Mouse (Mus musculus): ENCODE results near the gene Efcab2.

The Efcab2 gene

DNA sequence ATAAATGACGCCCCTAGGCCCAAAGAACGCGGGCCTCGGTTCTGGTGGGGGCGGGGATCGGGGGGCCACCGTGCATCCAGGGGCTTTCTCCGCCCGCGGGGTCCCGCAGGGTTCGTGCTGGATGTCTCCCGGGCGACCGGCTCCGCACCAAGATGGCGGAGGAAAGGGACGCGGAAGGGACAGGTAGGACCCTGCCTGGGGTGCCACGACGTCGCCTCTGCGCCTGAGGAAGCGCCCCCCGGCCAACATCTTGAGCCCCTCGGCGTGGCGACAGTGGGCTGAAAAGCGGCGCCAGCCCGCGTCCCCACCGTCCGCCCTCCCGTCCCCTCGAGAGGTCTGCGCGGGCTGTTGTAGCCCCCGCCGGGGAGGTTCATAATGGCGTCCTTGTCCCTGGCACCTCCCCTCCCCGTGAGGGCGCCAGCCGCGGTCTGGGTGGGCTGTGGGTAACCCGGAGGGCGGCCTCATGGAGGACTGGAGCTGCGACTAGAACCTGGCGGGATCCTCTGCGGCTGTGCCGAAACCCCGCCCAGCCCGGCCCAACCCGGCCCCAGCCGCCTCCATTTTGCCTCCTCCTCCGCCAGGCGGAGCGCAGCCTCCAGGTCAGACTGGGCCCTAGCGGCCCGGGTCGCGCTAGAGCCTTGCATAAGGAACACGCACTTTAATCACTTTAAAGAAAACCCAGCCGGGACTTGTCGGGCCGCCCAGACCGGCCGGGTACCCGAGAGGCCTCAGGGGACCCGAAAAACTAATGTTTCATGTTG, at the start of gene Efcab2:
TSS of gene Efcab2 (plus strand) at position 135 of the 761 bp plus-strand sequence.
- in situ Hi-C loops (cut with MboI, MseI) = loop anchor here (5.0 to 10.0 kb wide), 2 partner anchors 74 to 91 kb away; partner anchors contain the start of gene Cox20

DNA sequence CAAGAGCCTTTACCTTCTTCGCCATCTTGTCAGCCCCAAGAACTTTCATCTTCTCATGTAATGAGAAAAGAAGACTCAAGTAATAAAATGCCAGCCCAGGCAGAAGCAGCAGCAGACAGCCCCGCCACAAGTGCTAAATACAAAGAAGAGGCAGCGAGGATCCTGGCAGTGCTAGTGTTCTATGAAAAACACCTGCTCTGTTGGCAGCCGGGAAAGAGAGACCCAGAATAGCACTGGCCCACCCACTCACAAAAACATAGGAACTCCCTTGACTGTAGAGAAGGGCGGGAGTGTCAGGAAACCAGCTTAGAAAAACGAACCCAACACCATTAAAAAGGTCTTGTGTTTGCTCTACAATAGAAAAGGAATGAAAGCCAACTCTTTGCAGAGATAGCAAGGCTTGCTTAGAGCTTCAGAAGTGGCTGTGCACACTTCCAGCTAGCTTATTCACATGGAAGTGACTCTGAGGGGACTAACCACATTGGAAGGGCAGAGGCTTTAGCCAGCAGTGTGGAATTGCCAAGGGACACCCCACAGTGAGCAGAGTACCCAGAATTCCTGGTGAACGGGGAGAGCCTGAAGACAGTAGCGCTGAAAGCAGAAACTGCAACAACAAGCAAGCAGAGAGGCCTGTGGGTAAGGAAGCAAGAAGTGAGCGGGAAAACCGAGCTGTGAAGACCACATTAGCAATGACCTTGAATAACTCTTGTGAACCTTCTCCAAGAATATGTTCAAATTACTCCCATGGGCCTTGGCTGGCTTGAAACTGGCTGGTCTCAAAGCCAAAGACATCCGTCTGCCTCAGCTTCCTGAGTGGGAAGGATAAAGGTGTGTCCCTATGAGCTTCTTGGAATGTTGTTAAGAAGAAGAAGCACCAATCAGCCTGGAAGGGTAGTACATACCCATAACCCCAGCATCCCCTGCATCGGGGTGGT, 47.8 kb upstream of the Efcab2 start:
- in situ Hi-C loops (cut with MboI, MseI) = loop anchor here (10.0 kb wide), 2 partner anchors 63 to 1093 kb away; no protein-coding TSS in a partner anchor

DNA sequence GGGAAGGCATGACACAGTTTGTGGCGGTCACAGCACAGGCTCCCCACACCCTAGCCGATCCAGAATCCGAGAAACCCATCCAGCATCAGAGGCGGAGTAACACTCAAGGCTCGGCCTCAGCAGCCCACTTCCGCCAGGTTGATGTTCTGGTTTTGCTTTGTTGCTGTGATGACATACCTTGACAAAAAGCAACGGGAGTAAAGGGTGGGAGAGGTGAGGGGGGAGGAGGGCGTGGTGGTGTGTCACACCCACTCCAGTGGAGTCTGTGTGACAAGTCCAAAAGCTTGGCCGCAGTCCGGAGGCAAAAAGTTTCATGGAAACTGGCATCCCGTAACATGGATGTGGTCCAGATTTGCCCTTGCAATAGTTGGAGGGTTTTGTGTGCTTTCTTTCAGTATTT, 45.6 kb upstream of the Efcab2 start:
- in situ Hi-C loops (cut with MboI, MseI) = loop anchor here (10.0 kb wide), 1 partner anchor 95 kb away; no protein-coding TSS in a partner anchor

DNA sequence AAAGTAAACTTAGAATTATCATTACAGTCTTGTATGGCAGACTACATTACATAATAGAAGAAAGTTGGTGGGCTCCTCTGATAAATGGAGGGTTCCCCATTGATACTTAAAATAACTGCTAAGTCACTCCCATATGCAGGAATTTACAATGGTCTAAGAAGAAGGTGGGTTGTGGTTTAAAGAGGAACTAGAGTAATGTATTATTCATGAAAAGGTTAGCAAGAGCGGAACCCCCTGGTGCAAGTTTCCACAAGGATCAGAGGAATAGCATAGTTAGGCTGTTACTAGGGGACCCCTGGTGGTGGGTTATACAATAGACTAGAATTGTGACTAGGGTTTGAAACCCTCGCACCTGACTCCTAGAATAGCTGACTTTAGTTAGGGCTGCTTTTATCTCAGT, 45.2 kb upstream of the Efcab2 start:
- in situ Hi-C loops (cut with MboI, MseI) = loop anchor here (10.0 kb wide), 1 partner anchor 94 kb away; no protein-coding TSS in a partner anchor

DNA sequence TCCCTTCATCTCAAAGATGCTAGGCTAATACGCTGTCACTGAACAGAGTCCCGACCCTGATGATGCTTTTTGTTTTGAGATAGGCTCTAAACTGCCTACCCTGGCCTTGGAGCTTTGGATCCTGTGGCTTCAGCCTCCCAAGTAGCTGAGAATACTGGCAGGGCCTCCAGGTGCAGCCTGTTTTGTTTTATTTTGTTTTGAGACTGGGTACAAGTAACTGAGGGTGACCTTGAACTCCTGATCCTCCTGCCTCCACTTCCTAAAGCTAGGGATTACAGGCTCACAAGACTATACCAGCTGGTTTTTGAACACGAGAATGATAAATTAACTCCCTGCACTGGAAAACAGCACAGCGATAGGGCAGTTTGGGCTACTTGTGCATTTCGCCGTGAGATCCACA, 40.7 kb upstream of the Efcab2 start:
- in situ Hi-C loops (cut with MboI, MseI) = loop anchor here (5.0 to 10.0 kb wide), 2 partner anchors 48 to 90 kb away; partner anchors contain the start of gene Cox20

DNA sequence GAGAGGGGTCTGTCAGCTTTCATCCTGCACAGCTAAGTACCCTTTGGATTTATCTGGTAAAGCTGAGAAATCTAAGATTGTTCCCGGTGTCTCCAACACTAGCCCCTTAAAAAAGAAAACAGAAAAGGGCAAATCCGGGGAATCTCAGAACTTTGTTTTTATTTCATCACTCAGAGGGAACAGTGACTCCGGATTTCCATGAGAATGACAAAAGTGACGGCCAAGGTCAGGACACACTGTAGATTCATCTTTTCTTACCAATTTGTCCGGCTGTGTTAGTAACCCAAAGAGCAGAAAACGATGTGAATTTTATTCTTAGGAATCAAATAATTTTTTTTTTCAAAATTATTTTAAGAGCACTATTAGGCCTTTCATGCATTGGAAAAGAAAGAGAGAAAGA, 37.8 kb upstream of the Efcab2 start:
- in situ Hi-C loops (cut with MboI, MseI) = loop anchor here (5.0 to 10.0 kb wide), 2 partner anchors 51 to 87 kb away; partner anchors contain the start of gene Cox20

DNA sequence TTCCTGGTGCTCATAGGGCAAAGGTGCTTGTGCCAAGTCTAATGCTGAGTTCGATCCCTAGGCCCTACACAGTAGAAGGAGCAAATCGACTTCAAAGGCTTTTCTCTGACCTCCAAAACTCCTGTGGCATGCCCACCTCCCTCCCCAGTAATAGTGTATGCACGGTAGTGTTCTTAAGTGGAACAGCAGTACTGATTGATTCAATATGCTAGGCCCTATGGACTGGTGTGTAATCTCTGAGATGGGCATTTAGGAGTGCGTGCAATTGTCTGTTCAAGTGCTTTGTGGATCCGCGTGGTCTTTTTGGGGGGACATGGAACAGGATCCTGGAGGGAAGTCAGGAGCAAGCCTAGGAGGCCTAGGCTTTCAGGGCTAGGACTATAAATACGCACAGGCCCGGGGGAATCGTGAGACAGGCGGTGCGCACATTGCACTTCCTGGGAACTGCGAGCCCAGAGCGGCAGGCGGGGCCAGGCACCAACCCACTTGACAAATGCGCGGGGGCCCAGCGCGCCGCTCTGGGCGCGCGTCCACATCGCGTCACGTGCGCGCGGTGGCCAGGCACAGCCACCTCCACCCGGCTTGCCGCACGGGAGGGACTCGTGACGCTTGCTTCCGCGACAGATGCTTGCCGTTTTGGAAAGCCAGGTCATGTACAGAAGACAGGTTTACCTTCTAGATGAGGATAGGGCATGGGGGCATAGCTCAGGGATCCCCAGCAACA, 37.2 kb upstream of the Efcab2 start:
- in situ Hi-C loops (cut with MboI, MseI) = loop anchor here (5.0 to 10.0 kb wide), 2 partner anchors 51 to 86 kb away; partner anchors contain the start of gene Cox20

DNA sequence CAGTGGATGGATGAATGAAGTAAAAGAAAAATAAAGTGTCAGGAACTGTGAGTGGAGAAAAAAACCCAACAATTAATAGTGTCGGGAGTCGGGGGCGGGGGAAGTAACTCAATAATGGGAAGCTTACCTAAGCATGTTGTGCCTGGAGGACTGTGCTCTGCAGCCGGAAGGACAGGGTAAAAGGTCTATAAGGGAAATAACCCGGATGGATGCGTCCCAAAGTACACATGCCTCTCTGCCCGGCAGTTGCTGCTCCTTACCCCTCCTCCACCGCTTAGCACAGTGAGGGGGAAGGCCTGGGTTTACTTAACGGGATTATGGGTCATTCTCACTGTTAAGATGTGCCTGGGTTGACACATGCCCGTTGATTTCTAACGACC, 36.6 kb upstream of the Efcab2 start:
- in situ Hi-C loops (cut with MboI, MseI) = loop anchor here (5.0 to 10.0 kb wide), 2 partner anchors 52 to 86 kb away; partner anchors contain the start of gene Cox20

DNA sequence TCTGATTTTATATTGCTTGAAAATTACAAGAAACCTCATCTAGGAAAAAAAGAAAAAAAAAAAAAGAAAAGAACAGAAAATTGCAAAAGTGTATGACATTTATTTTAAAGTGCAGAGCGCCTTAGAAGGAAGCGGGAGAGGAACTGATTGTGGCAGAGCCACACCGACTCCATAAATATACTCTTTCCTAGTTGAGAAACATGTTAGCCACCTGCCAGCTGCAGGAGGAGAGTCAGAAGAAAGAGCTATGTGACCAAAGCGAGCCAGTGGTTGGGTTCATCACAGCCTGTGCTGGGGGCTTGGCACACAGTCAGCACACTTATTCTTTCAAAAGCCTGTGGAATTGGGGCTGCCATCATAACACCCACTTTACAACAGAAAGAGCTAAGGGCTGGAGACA, 33.2 kb upstream of the Efcab2 start:
- in situ Hi-C loops (cut with MboI, MseI) = no loop called here

DNA sequence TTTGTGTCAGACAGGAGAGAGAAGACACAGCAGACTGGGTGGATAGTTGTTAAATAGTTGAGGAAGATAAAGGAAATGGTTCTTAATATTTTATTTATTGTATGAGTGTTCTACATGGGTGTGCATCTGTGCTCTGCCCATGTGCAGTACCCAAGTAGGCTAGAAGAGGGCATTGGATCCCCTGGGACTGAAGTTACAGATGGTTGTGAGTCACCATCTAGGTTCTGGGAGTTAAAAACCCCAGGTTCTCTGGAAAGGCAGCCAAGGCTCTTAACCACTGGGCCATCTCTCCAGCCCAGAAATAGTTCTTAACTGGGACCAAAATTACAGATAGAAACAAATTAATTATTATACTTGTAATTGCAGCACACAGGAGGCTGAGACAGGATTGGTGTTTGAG, 30.5 kb upstream of the Efcab2 start:
- in situ Hi-C loops (cut with MboI, MseI) = no loop called here

DNA sequence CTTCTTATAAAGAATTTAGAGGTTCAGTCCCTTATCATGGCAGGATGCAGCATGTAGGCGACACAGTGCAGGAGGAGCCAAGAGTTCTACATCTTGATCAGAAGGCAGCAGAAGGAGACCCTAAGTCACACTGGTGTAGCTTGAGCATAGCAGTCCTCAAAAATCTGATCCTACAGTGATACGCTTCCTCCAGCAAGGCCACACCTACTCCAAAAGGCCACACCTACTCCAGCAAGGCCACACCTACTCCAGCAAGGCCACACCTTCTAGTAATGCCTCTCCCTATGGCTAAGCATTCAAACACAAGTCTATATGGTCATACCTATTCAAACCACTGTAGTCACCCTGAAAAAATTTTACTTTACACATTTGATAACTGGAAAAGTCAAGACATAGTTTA, 29.8 kb upstream of the Efcab2 start:
- in situ Hi-C loops (cut with MboI, MseI) = no loop called here

DNA sequence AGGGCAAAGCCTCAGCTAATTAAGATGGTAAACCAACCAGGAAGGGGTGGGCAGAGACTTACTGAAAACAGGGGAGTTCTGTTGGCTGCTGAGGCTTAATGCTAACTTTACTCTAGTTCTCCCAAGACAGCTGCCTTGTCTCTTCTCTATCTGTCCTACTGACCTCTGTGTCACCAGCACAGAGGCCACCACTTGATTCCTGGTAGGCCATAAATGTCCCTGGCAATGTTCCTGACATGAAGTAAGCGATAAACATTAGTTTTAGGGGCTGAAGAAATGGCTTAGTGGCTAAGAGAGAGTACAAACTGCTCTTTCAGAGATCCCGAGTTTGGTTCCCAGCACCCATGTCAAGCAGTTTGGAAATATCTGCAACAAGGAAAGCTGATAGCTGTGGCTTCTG, 29.0 kb upstream of the Efcab2 start:
- in situ Hi-C loops (cut with MboI, MseI) = no loop called here

DNA sequence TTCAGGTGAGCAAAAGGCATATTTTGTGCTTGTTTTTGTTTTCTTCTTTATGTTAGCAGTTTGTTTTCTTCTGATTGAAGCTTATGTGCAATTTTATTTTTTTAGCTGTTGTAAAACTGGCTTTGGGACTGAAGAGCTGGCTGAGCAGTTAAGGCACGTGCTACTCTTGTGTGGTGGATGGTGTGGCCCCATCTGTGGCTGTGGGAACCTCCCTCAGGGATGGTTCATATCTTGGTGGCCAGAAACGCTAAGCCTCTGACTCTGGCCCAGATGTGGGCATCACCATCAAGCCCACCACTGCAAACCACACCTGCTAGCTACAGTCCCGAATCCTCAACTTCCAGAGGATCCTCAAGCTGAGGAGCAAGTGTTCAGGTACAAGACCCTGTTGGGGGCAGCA, 27.8 kb upstream of the Efcab2 start:
- in situ Hi-C loops (cut with MboI, MseI) = no loop called here

DNA sequence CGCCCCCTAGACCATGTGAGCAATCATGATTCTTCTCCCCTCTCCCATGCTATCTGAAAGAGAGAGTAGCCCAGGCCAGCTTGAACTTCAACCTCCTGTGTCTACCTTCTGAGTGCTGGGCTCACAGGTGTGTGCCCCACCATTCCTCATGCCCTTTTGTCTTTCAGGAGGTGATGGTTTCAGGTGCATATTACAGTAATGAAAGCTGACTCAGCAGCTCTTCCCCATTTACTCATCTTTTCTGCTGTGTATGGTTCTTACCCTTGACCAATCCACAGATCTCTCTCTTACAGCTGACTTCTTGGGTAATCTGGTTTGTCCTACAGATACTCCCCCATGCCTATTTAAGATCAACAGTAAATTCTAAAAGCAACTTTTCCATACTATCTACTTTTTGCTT, 26.7 kb upstream of the Efcab2 start:
- in situ Hi-C loops (cut with MboI, MseI) = no loop called here

DNA sequence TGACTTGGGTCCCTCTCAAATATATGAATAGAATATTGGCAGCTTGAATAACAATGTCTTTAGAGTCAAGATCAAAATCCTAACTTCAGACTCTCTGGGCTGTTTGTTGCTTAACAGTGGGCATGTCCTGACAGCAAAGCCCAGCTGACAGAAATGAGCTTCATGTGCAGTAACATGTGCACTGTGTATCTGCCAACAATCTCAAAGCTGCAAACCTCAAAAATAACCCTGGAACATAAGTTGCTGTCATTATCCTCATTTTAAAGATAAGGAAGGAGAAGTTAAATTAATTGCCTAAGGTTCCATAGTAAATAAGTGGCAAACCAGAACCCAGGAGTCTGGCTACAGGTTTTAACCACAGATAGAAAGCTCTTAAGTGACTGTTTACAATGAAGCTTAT, 23.7 kb upstream of the Efcab2 start:
- in situ Hi-C loops (cut with MboI, MseI) = loop anchor here (10.0 kb wide), 1 partner anchor 1707 kb away; no protein-coding TSS in a partner anchor

DNA sequence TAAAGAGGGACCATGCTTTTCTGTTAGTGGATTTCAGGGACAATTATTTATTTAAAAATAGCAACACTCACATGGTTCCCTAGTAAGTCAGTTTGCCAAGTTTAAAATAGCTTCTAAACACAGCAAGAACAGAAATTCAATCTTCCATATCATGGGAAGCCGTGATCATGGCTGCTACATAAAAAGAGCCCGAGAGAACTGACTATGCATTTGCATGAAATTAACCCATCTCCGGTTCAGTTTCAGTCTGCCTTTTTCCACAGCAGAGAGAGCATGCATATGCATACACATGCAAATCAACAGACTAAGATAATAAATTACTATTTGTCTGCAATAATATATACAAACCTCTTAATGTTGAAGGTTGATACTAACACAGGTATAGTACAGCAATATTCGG, 17.1 kb upstream of the Efcab2 start:
- in situ Hi-C loops (cut with MboI, MseI) = loop anchor here (10.0 kb wide), 1 partner anchor 1714 kb away; no protein-coding TSS in a partner anchor

DNA sequence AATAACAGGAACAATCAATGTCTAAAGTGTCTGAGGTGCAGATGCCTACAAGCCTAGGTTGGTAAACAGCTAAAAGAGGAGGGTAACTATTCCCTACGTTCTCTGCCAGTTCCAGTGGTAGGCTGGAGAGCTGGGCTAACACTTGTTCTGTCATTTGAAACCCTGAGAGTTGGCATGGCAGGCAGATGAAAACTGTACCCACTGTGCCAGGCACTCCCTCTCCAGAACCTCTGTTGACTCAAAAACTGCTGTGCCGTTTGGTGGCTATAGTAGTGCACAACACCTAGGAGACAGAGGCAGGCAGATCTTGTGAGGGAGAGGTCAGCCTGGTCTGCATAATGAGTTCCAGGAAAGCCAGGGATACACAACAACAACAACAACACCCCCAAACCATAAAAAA, 16.5 kb upstream of the Efcab2 start:
- in situ Hi-C loops (cut with MboI, MseI) = loop anchor here (10.0 kb wide), 1 partner anchor 1715 kb away; no protein-coding TSS in a partner anchor

DNA sequence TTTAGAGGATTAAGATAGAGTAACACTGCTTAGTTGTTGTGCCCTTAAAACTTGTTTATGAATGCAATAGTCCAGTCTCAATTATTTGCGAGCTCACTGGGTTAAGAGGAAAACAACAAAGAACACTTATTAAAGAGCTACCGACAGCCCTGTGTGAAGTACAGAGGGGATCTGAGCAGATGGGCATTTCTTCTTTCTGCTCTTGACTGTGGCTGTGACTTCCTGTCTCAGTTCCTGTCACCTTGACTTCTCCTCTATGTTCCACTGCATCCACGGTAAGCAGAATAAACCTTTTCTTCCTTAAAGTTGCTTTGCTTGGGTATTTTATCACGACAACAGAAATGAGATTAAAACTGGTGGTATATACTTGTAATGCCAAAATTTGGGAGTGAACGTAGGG, 12.9 kb upstream of the Efcab2 start:
- in situ Hi-C loops (cut with MboI, MseI) = no loop called here

DNA sequence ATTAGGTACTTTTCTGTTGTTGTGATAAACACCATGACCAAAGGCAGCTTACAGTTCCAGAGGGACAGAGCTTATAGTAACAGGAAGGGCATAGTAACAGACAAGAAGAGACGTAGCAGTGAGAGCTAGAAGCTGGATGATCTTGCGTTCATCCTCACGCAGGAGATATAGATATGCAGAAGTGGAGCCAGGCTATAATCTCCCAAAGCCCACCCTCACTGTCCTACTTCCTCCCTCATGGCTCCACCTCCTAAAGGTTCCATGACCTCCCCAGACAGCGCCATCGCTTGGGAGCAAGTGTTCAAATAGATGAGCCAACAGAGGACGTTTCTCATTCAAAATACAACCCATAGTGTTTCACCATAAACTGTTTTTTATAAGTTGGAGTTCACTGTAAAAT, 10.8 kb upstream of the Efcab2 start:
- in situ Hi-C loops (cut with MboI, MseI) = no loop called here

DNA sequence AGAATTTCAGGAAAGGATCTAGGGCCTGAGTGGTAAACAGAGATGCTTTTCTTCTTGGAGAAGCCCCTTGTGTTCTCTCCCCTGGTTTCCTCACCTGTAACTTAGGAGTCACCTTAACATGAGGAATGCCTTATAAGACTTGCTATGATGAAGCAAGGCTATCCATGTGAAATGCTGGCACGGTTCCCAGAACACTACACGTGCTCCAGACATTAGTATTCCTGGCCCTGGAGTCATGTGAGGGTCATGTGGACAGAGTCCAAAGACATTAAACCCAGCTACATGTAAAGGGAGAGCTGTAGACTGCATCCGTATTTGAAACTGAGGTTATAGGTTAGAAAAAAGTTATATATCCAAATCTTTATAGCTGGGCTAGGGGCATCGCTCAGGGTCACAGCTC, 9.5 kb upstream of the Efcab2 start:
- in situ Hi-C loops (cut with MboI, MseI) = no loop called here

DNA sequence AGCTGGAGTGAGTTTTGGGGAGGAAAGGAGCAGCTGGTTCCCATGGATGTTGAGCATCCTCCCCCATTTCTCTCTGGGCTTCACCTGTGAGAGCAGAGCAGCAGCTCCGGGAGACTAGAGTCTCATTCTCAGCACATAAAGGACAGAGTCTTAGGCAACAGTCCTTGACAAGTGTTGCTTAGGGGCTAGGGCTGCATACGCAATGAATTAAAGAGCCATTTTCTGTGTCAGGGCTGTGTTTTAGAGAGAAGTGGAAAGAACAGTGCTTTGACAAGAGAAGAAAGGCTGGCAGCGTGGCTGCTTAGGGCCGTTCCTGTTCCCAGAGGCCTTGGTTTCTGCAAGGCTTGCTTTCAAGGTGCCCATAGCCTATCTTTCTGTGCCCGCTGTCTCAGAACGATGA, 6.0 kb upstream of the Efcab2 start:
- in situ Hi-C loops (cut with MboI, MseI) = loop anchor here (10.0 kb wide), 1 partner anchor 85 kb away; the partner anchor contains the start of gene Cox20

All from regulatory T cell (primary cell).